Mouse (Mus musculus): ENCODE results near the gene Serpine1. TPM values are rescaled to one million over a fixed set of nuclear protein-coding genes. Genes with fewer than 3 reads are reported as not detected.

Serpine1 gene
- polyA plus RNA-seq, 1 experiment from 2014 or later = 0.86 TPM

DNA sequence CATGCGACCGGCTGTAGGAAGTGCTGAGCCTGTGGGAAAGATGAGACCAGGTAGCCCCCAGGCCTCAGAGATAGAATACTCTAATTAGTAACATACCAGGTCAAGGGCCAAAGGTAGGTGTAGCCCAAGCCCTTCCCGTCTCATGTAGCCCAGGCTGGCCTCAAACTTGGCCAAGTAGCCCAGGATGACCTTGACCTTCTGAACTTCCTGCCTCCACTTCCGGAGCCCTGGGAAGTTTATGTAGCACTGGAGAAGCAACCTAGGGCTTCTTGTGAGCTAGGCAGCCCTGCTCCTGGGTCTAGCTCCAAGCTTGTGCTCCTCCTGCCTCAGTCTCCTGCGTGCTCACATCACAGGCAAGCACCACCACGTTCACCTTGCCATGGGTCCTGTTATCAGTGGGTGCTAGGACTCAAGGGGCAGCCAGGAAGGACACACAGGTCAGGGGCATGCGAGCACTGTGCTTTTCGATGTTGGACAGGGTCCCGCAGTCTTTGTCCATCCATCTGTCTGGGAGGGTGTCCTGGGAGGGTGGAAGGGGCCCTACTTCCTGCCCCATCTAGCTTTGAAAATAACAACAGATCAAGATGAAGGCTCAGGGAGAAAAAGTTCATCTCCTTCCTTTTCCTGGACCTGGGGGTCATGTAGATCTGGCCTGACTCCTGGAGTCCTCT lies 43.0 kb upstream of the Serpine1 start:
- Histone ChIP-seq H3K27ac (ENCODE audit: low read depth) (peak overlapping the region; percentile 79), H3K4me1 (ENCODE audit: insufficient read depth) (peaks cover 11% of the 10 kb centered on the region), H3K9ac (peak overlapping the region; percentile 86), H3K9me3 (ENCODE audit: low read depth, low read length) (no peaks in the 10 kb centered on the region), H3K4me2 (peak overlapping the region; percentile 75), H3K4me3 (ENCODE audit: low read depth, low read length) (peak overlapping the region; percentile 65), H3K27me3 (ENCODE audit: insufficient read depth, low read length) (no peaks in the 10 kb centered on the region), H3K36me3 (ENCODE audit: insufficient read depth) (peaks cover 25% of the 10 kb centered on the region; the same call in 1 of the 2 replicates)
- WGBS = 51% methylated on average over 9 of the region's 9 CpGs
- no peak for ATAC-seq (ENCODE audit: insufficient read depth)
- no peak for DNase-seq
- no peak for TF ChIP-seq CTCF (IDR thresholded peaks at IDR 0.05; ENCODE audit: low read depth)

DNA sequence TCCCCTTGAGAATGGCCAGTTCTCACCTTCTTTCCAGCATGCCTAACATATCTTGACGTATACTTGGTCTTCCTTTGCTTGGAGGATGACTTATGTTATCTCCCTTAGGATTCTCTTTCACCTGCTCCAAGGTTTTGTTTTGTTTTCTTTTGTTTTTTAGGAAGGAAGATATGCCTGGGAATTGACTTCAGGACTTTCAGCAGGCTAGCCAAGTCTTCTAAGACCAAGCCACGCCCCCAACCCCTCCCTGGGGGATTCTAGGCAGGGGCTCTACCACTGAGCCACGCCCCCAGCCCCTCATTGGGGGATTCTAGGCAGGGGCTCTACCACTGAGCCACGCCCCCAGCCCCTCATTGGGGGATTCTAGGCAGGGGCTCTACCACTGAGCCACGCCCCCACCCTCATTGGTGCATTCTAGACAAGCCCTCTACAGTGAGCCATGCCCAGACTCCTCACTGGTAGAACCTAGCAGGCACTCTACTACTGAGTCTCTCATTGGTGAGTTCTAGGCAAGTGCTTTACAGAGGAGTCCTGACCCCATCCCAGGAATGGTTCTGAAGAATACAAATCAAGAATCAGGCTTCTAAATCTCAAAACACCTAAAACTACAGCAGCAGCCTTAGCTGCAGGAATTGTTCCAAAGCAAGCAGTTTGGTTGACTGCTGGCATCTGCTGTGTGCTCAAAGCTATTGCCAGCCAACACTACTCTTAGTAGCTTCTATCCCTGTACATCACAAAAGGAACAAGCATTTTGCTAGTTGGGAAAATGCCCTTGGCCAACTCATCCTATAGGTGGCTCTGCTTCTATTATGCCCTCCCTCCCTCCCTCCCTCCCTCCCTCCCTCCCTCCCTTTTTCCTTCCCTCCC lies 39.7 kb upstream of the Serpine1 start:
- no peak overlapping the region for H3K27ac ChIP-seq (ENCODE audit: low read depth)
- H3K4me1 ChIP-seq (ENCODE audit: insufficient read depth) = peaks cover 11% of the 10 kb centered on the region
- no peak overlapping the region for H3K4me2 ChIP-seq
- DNase-seq (no peak), ATAC-seq (ENCODE audit: insufficient read depth) (no peak)
- TF ChIP-seq CTCF (IDR thresholded peaks at IDR 0.05; ENCODE audit: low read depth) = no peak
- peaks cover 25% of the 10 kb centered on the region; the same call in 1 of the 2 replicates for H3K36me3 ChIP-seq (ENCODE audit: insufficient read depth)
- H3K27me3 ChIP-seq (ENCODE audit: insufficient read depth, low read length) = no peaks in the 10 kb centered on the region
- H3K9me3 ChIP-seq (ENCODE audit: low read depth, low read length) = no peaks in the 10 kb centered on the region
- no peak overlapping the region for H3K9ac ChIP-seq
- H3K4me3 ChIP-seq (ENCODE audit: low read depth, low read length) = no peak overlapping the region
- 83% methylated on average over 5 of the region's 5 CpGs for WGBS

DNA sequence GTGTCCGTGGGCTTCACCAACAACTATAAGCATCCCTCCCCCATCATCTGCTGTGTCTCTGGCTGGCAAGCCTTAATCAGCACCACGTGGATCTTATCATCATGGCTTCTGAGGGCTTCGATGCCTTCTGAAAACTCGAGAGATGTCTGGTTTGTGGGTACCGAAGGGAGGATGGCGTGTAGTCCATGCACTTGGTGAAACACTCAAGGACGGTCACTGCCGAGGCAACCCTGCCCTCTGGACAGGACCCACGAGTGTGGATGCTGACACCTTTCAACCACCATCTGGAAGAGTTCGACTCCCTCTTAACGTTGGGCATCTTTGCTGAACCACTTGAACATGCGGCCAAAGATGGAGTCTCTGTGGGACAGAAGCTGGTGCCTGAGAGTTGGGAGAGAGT lies 38.8 kb upstream of the Serpine1 start:
- H3K36me3 ChIP-seq (ENCODE audit: insufficient read depth) = peaks cover 25% of the 10 kb centered on the region; the same call in 1 of the 2 replicates
- no peak overlapping the region for H3K27ac ChIP-seq (ENCODE audit: low read depth)
- H3K9ac ChIP-seq = no peak overlapping the region
- H3K4me1 ChIP-seq (ENCODE audit: insufficient read depth) = peaks cover 7% of the 10 kb centered on the region
- DNase-seq (no peak), ATAC-seq (ENCODE audit: insufficient read depth) (no peak)
- TF ChIP-seq CTCF (IDR thresholded peaks at IDR 0.05; ENCODE audit: low read depth) = no peak
- no peak overlapping the region for H3K4me3 ChIP-seq (ENCODE audit: low read depth, low read length)
- whole genome bisulfite sequencing = 87% methylated on average over 12 of the region's 12 CpGs
- H3K4me2 ChIP-seq = no peak overlapping the region
- no peaks in the 10 kb centered on the region for H3K27me3 ChIP-seq (ENCODE audit: insufficient read depth, low read length)
- H3K9me3 ChIP-seq (ENCODE audit: low read depth, low read length) = no peaks in the 10 kb centered on the region

DNA sequence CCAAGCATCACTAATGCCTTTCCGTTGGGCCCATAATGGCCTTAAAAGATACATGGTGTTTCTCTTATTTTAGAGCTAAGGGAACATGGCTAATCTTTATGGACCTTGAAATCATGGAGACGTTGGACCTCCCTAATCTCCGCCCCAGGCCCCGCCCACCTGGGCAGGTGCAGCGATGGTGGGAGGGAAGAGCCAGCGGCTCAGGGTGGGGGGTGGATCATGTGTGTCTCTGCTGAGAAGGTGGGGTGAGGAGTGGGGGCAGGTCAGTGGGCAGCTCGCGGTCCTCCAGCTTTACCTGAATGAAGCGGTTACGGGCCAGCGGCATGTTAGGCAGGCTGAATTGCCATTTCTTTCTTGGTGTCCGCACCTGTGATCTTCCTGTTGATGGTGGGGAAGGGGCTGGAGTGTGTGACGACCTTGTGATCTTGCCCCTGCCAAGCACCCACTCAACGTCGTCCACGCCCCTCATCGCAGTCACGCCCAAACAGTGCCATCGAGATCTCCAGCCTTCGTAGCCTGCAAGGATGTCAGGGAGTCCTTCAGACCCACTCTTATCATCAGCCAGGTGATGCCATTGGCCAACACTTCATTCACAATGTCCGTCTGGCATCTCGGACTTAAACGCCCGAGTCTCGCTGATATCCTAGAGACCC lies 38.0 kb upstream of the Serpine1 start:
- no peaks in the 10 kb centered on the region for H3K27me3 ChIP-seq (ENCODE audit: insufficient read depth, low read length)
- ATAC-seq (ENCODE audit: insufficient read depth) = no peak

DNA sequence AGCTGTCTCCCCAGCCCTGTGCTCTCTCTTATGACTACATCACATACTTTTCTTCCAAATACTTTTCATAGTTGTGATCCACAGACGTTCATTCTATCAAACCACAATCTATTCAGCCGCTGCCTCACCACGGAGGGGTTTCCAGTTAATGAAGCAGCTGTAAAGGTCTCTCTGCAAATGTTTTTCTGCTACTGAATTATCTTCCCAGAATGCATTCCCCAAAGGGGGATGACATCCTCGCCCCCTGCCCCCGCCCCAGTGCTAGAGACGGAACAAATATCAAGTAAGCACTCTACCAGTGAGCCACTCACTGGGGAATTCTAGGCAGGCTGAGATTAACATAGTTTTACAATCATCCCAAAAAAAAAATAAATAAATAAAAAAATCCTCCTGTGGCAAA lies 36.0 kb upstream of the Serpine1 start:
- H3K9ac ChIP-seq = no peak overlapping the region
- DNase-seq (no peak), ATAC-seq (ENCODE audit: insufficient read depth) (no peak)
- peaks cover 8% of the 10 kb centered on the region; the same call in 1 of the 2 replicates for H3K36me3 ChIP-seq (ENCODE audit: insufficient read depth)
- H3K27me3 ChIP-seq (ENCODE audit: insufficient read depth, low read length) = no peaks in the 10 kb centered on the region
- H3K27ac ChIP-seq (ENCODE audit: low read depth) = no peak overlapping the region
- 47% methylated on average over 6 of the region's 6 CpGs for WGBS
- TF ChIP-seq CTCF (IDR thresholded peaks at IDR 0.05; ENCODE audit: low read depth) = no peak
- no peak overlapping the region for H3K4me3 ChIP-seq (ENCODE audit: low read depth, low read length)
- H3K4me2 ChIP-seq = no peak overlapping the region
- H3K9me3 ChIP-seq (ENCODE audit: low read depth, low read length) = no peaks in the 10 kb centered on the region
- H3K4me1 ChIP-seq (ENCODE audit: insufficient read depth) = no peaks in the 10 kb centered on the region

More for the DNA sequence above, 38.0 kb upstream of the Serpine1 start:
- no peak for DNase-seq
- Histone ChIP-seq H3K4me3 (ENCODE audit: low read depth, low read length) (no peak overlapping the region), H3K36me3 (ENCODE audit: insufficient read depth) (peaks cover 25% of the 10 kb centered on the region; the same call in 1 of the 2 replicates), H3K4me2 (no peak overlapping the region), H3K9ac (no peak overlapping the region), H3K27ac (ENCODE audit: low read depth) (no peak overlapping the region), H3K9me3 (ENCODE audit: low read depth, low read length) (no peaks in the 10 kb centered on the region), H3K4me1 (ENCODE audit: insufficient read depth) (peaks cover 2% of the 10 kb centered on the region; the same call in 1 of the 2 replicates)
- no peak for TF ChIP-seq CTCF (IDR thresholded peaks at IDR 0.05; ENCODE audit: low read depth)
- 54% methylated on average over 25 of the region's 25 CpGs for WGBS

DNA sequence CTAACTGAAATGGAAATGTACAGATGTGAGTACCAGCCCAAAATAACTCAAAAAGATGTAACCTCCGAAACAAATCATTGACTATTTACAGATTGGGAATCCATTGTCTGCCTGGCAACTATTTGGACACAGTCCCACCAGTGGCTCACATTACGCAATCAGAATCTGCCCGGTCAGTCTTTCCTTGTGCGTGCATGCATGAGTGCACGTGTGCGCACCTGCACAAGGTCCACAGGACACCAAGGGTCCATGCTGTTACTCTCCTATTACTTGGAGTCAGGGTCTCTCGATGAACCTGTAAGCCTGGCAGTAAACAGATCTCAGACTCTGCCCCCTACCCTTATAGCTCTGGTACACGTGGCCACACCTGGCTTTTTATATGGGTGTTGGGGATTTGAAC lies 35.6 kb upstream of the Serpine1 start:
- no peak overlapping the region for H3K9ac ChIP-seq
- H3K4me2 ChIP-seq = no peak overlapping the region
- TF ChIP-seq CTCF (IDR thresholded peaks at IDR 0.05; ENCODE audit: low read depth) = no peak
- no peaks in the 10 kb centered on the region for H3K27me3 ChIP-seq (ENCODE audit: insufficient read depth, low read length)
- no peak overlapping the region for H3K4me3 ChIP-seq (ENCODE audit: low read depth, low read length)
- H3K9me3 ChIP-seq (ENCODE audit: low read depth, low read length) = no peaks in the 10 kb centered on the region
- no peak overlapping the region for H3K27ac ChIP-seq (ENCODE audit: low read depth)
- no peaks in the 10 kb centered on the region for H3K4me1 ChIP-seq (ENCODE audit: insufficient read depth)
- H3K36me3 ChIP-seq (ENCODE audit: insufficient read depth) = peaks cover 3% of the 10 kb centered on the region; the same call in 1 of the 2 replicates
- ATAC-seq (ENCODE audit: insufficient read depth) = no peak
- WGBS = 79% methylated on average over 8 of the region's 8 CpGs
- no peak for DNase-seq

Data from lung, embryonic 14.5 days (tissue).